Mouse (Mus musculus): ENCODE measurements around the gene Nr3c2.
A peak's percentile ranks its signal among the peaks of the same experiment; 100 is the strongest.

The Nr3c2 gene

DNA sequence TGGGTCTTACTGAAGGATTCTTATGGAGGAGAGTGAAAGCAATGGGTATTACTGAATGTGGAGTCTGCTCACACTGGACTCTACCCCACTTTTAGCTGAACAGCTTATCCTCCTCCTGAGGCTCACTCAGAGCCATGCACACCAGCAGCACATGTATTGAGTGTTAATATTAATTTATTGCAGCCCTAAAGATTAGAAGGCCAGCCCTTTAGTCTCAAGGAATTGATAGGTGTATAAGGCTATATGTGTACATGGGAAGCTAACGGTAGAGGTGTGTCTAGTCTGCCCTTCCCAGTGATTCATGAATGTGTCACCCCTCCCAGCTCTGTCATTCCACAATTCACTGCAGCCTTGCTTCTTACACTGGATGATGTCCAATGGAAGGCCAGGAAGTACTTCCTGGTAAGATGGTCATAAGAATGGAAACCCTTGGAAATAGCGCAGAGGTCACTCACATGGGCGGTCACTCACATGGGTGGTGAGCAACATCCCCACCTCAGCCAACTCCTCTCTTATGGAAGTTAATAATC is 156.3 kb downstream of the Nr3c2 start:
- no peak for DNase-seq (ENCODE audit: low spot score)

- no peak for DNase-seq (ENCODE audit: low spot score)
These were observed 157.6 kb downstream of the Nr3c2 start for GRCm38 (mm10) chr8:77056853-77057252.

- DNase-seq (ENCODE audit: low spot score): no peak
These were observed 183.4 kb downstream of the Nr3c2 start for GRCm38 (mm10) chr8:77082687-77083086.

GRCm38 (mm10) chr8:77086036-77086435 is 186.8 kb downstream of the Nr3c2 start:
- peak; percentile 25 for DNase-seq (ENCODE audit: low spot score)

- DNase-seq (ENCODE audit: low spot score): no peak
These were observed 197.5 kb downstream of the Nr3c2 start for GRCm38 (mm10) chr8:77096721-77097120.

DNA sequence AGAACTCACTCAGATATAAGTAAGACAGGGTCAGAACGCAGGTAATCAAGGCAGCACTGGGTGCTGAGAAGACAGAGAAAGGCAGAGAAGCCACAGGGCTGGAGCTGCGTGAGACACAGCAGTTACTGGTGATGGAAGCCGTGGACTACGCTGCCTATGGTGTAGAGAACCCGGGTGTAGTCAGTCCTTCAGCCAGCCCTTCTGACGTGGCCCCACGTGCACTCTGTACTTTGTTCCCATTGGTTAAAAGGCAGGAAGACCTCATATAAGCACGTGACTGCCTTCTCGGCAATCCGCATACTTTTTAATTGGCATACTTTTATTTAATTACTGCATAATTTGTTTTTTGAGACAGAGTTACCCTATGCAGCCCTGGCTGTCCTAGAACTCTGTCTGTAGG is 198.9 kb downstream of the Nr3c2 start:
- DNase-seq (ENCODE audit: low spot score): no peak

GRCm38 (mm10) chr8:77100370-77100769 is 201.1 kb downstream of the Nr3c2 start:
- no peak for DNase-seq (ENCODE audit: low spot score)

GRCm38 (mm10) chr8:77102879-77103278 is 203.6 kb downstream of the Nr3c2 start:
- no peak for DNase-seq (ENCODE audit: low spot score)

DNA sequence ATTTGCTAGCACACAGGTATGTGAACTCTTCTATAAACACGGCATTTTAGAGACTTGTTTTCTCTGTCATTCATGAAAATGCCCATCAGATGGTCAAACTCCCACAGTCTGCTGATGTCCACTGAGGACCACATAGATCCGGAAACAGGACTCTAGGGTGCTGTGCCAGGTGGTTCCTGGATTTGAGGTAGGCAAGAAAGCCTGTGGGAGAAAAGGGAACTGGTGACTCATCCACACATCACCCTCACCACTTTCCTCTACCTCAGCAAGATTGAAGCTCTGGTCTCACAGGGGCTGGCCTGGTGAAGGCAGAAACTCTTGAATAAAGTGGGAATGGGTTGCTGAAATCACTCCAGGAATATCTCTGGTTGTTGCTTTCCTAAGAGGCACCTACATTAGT is 213.5 kb downstream of the Nr3c2 start:
- no peak for DNase-seq (ENCODE audit: low spot score)

- no peak for DNase-seq (ENCODE audit: low spot score)
These were observed 215.5 kb downstream of the Nr3c2 start for GRCm38 (mm10) chr8:77114769-77115168.

DNA sequence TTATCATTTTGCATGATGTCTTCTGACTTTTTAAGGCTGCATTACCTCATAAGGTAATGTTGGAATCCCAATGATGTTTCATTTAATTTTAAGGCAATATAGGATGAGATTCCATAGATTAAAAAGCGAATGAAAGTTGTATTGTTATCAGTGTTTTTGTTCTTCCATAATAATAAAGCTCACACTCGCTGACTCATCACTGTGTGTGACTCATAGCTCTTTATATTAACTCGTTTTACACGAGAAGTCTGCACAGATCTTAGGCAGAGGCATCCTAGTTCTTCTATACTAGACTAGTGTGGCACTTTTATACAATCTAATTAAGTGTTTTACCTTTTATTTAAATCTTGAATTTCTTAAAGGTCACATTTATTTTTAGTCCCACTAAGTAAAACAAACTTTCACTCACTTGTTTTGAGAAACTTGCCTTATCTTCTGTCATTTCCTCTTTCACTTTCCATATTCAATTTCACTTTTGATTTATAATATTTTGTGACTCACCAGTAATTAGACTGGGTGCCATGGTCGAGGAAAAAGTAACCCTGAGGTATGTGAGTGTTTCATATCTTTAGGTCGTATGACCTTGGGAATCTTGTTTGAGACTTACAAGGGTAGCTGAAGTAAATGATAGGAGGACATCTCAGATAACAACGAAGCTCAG is 217.3 kb downstream of the Nr3c2 start:
- DNase-seq (ENCODE audit: low spot score): no peak

- no peak for DNase-seq (ENCODE audit: low spot score)
These were observed 221.7 kb downstream of the Nr3c2 start for GRCm38 (mm10) chr8:77120810-77121570.

- no peak for DNase-seq (ENCODE audit: low spot score)
These were observed 222.3 kb downstream of the Nr3c2 start for GRCm38 (mm10) chr8:77121571-77121890.

- DNase-seq (ENCODE audit: low spot score): no peak
These were observed 223.1 kb downstream of the Nr3c2 start for GRCm38 (mm10) chr8:77122300-77122699.

- no peak for DNase-seq (ENCODE audit: low spot score)
These were observed 226.5 kb downstream of the Nr3c2 start for GRCm38 (mm10) chr8:77125777-77126176.

DNA sequence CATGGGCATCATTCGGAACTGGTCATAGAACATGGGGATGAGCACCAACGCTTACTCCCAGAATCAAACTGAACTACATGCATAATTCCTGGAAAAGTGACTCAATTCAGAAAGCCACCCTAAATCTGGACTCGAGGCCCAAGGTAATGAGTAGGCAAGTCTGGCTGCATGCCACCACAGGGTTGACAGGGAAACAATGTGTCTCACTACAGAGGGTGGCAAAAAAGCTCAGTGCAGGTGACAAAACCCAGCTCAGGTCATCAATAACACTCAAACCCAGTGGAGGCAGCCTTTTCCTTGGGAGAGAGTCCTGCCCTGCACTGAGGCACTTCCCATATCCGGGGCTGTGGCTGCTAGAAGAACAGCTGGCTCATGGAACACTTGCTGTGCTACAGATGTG is 228.8 kb downstream of the Nr3c2 start:
- no peak for DNase-seq (ENCODE audit: low spot score)

DNA sequence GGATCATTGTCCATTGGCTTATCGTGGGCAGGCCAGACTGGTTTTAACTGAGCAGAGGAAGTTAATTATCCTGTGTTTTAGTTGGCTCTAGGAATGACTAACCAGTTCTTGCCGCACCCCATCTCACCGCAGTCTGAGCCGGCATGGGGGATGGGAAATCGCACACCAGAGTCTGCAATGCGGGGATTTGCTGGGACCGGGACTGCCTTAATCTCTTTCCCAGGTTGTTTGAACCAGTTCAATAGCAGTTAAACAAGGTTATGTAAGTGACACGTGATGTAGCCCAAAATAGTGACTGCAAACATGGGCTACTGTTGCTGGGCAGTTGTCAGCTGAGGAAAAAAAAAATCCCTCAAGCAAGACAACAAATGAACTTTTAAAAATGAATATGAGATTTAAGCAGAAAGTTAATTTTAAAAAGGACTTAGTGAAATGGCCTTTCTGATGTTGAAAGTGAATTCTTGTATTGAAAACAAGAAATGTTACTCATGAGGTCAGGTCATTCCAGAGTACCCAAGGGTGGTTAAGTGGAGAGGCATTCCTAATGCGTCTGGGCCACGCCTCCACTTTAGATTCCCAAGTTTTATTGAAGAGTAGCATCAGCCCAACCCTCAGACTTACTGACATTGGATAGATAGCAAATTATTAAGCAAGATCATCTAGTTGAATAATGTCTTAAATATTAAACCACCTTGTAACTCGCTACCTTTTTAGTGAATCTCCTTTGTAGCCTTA is 233.8 kb downstream of the Nr3c2 start:
- peak; percentile 23 for DNase-seq (ENCODE audit: low spot score)

DNA sequence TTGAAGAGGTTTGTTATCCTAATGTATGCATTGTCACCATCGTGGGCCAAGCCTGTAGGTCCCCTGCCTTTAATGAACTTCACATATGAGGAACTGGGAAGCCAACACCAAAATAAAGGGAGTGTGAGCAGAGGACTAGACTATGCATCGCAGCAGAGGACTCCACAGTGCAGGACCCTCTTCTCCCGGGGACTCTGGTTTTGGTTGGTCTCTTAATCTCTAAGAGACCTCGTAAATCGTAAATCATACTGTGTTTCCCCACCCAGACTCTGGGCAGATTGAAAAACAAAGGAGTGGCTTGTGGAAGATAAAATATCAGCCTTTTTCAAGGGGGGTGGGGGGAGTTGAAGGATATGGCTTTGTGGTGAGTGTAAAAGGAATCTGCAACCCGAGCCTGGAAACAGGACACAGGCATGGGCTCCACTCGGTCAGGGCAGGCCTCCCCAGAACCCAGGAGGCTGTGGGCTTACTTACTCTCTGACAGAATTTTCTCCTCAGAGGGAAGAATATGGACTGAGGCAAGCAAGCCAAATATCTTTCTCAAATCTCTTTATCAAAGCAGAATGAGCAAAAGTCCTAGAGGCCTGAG is 234.6 kb downstream of the Nr3c2 start:
- no peak for DNase-seq (ENCODE audit: low spot score)

DNA sequence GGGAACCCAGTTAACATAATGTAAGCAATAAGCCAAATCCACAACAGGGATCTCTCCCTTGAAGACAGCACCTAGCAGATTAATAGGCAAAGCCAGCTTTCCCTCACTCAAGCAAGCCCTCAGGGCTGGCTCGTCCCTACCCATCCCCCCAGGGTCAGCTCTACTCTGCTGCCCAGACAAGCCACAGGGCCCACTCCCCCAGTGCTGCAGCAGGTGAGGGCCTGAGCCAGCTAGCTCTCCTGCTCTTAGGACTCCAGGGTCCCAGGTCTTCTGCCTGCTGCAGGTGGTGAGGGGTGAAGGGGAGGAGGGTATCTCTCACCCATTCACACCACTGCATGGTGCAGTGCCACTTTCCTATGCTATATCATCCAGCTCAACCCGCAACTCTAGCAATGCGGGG is 246.0 kb downstream of the Nr3c2 start:
- no peak for DNase-seq (ENCODE audit: low spot score)

GRCm38 (mm10) chr8:77154496-77154895 is 255.3 kb downstream of the Nr3c2 start:
- DNase-seq (ENCODE audit: low spot score): no peak

DNA sequence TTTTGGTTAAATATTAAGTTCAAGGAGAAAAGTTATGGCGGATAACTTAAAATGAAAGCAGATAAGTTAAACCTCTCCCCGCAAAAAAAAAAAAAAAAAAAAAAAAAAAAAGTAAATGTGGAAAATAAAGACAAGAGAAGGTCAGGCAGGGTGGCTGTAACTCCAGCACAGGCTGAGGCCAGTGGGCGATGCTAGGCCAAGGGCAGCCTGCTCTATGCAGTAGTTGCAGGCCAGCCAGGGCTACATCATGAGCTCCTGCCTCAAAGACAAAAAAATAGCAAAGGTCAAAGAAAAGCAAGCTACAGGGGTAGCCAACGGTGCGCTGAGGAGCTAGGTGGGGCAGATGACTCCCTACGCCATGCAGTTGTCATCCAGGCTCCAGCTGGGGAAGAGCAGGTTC is 270.1 kb downstream of the Nr3c2 start:
- no peak for DNase-seq (ENCODE audit: low spot score)

- no peak for DNase-seq (ENCODE audit: low spot score)
These were observed 270.7 kb downstream of the Nr3c2 start for GRCm38 (mm10) chr8:77169757-77170438.

All from layer of hippocampus, adult 11-12 months (tissue).